Mouse (Mus musculus) liver, adult 2 months (tissue): ENCODE data around the gene Cxcr5. TPM values are rescaled to one million over a fixed set of nuclear protein-coding genes. Genes with fewer than 3 reads are reported as not detected.

Experiments
- DNase-seq: peaks from one replicate; pipeline ENCODE4 v3.0.0-alpha.2; 2011; ENCODE audit warnings: low read depth, low spot score; ENCODE audit errors: extremely low read depth
- H3K27ac ChIP-seq: fragments of 200-500 bp; replicated peaks from 2 replicates; pipeline ENCODE4 v1.5.1; 2012; ENCODE audit warnings: low read depth, mild to moderate bottlenecking, control low read depth, inconsistent platforms, low read length; ENCODE audit not compliant: insufficient read depth
- H3K27me3 ChIP-seq: fragments of 200-500 bp; 2 replicates; pipeline ENCODE4 v1.6.1; 2012; ENCODE audit warnings: mild to moderate bottlenecking, moderate library complexity, low read length, inconsistent platforms; ENCODE audit not compliant: control insufficient read depth, insufficient read depth
- H3K36me3 ChIP-seq: fragments of 200-500 bp; 2 replicates; pipeline ENCODE4 v1.6.1; 2012; ENCODE audit warnings: low read length, inconsistent platforms; ENCODE audit not compliant: control insufficient read depth, insufficient read depth
- H3K4me1 ChIP-seq: fragments of 200-500 bp; 2 replicates; pipeline ENCODE4 v1.6.1; 2011; ENCODE audit warnings: low read length; ENCODE audit not compliant: control insufficient read depth, insufficient read depth
- H3K4me3 ChIP-seq: fragments of 200-500 bp; 2 replicates; pipeline ENCODE4 v1.5.1; 2011; ENCODE audit warnings: low read depth, mild to moderate bottlenecking, control low read depth, low read length, moderate library complexity; ENCODE audit not compliant: insufficient read depth
- H3K79me2 ChIP-seq: fragments of 200-500 bp; 2 replicates; pipeline ENCODE4 v1.6.1; 2012; ENCODE audit warnings: inconsistent platforms, mild to moderate bottlenecking, low read length, moderate library complexity; ENCODE audit not compliant: control insufficient read depth, insufficient read depth
- H3K9ac ChIP-seq: fragments of 200-500 bp; 2 replicates; pipeline ENCODE4 v1.6.1; 2012; ENCODE audit warnings: low read depth, mild to moderate bottlenecking, control low read depth, inconsistent platforms, low read length
- CTCF ChIP-seq: fragments of 200-500 bp; IDR thresholded peaks from 2 replicates; pipeline ENCODE4 v1.5.1; 2011; ENCODE audit warnings: low read depth, low read length, control low read depth
- POLR2A ChIP-seq: fragments of 200-500 bp; IDR thresholded peaks from 2 replicates; pipeline ENCODE4 v1.6.1; 2011; ENCODE audit warnings: low read length, control low read depth; ENCODE audit not compliant: insufficient read depth; ENCODE audit errors: extremely low read depth
- WGBS: fragments of 180-500 bp; shearing (Covaris S2); methylation state at CpG from one replicate; pipeline ENCODE4 v1.1.7; 2018; 5-methylcytosine and 5-hydroxymethylcytosine counted together
- polyA plus RNA-seq: library from polyadenylated mRNA; depleted of rRNA; stranded (reverse); fragments of >200 nt; gene quantifications from 2 replicates; pipeline ENCODE4 v1.2.3, GENCODE M21; 2012
- total RNA-seq: library from RNA; depleted of rRNA; stranded (reverse); fragments of >200 nt; gene quantifications from 2 replicates; pipeline ENCODE4 v1.2.3, GENCODE M21; 2014

Cxcr5 gene
- total and polyA plus RNA-seq, 2 experiments = 0.18 to 1.4 TPM

DNA sequence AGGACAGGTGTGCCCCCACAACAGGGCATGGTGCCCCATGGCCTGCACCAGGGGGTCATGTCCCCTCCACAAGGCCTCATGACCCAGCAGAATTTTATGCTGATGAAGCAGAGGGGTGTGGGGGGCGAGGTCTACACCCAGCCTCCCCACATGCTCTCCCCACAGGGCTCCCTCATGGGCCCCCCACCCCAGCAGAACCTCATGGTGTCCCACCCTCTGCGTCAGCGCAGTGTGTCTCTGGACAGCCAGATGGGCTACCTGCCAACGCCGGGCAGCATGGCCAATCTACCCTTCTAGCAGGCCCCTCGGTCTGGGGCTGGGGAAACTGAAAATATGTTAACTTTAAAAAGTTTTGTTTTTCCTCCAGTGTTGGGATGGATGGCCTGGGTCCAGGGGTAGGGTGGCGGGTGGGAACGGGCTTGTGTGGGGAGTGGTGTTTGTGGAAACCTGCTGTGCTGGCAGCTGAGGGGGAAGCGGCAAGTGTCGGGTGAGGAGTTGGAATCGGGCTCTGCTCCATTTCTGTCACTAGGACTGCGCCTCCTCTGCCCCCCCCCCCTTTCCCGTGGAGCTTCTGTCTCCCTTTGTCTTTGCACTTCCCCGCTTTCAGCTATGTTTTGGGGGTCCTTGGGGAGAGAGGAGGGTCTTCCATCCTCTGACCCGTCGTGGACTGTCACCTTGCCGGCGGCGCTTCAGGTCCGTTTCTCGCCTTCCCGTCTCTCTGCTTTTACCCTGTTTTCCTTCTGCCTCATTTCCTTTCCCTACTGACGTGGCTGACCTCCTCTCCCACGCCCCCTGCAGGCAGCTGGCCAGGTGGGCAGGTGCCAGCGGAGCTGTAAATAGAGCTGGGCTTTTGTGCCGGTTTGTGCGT lies 52.0 kb downstream of the Cxcr5 start:
- H3K4me1 ChIP-seq = peaks cover 22% of the 10 kb centered on the region
- WGBS = 5% methylated on average over 27 of the region's 27 CpGs
- H3K27ac ChIP-seq = peak overlapping the region; percentile 56
- H3K9ac ChIP-seq = peak overlapping the region; percentile 70
- no peaks in the 10 kb centered on the region for H3K79me2 ChIP-seq
- peak; percentile 68 for DNase-seq
- no peaks in the 10 kb centered on the region; the same call in 1 of the 2 replicates for H3K36me3 ChIP-seq
- H3K4me3 ChIP-seq = peak overlapping the region; percentile 55
- TF ChIP-seq CTCF (peak; percentile 63), POLR2A (no peak)
- no peaks in the 10 kb centered on the region for H3K27me3 ChIP-seq

DNA sequence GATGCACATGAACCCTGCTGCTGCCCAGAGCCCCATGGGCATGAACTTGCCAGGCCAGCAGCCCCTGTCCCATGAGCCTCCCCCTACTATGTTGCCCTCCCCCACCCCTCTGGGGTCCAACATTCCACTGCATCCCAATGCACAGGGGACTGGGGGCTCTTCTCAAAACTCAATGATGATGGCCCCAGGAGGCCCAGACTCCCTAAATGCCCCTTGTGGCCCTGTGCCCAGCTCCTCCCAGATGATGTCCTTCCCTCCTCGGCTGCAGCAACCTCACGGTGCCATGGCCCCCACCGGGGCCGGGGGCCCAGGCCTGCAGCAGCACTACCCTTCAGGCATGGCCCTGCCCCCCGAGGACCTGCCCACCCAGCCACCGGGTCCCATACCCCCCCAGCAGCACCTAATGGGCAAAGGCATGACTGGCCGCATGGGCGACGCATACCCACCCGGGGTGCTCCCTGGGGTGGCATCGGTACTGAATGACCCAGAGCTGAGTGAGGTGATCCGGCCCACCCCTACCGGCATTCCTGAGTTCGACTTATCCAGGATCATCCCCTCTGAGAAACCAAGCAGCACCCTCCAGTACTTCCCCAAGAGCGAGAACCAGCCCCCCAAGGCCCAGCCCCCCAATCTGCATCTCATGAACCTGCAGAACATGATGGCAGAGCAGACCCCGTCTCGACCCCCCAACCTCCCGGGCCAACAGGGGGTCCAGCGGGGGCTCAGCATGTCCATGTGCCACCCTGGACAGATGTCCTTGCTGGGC lies 52.8 kb downstream of the Cxcr5 start:
- WGBS = 84% methylated on average over 19 of the region's 19 CpGs
- Histone ChIP-seq H3K9ac (peak overlapping the region; percentile 70; the same call in 1 of the 2 replicates), H3K36me3 (no peaks in the 10 kb centered on the region; the same call in 1 of the 2 replicates), H3K4me3 (no peak overlapping the region), H3K4me1 (peaks cover 22% of the 10 kb centered on the region), H3K79me2 (no peaks in the 10 kb centered on the region), H3K27ac (no peak overlapping the region), H3K27me3 (no peaks in the 10 kb centered on the region)
- no peak for TF ChIP-seq CTCF
- no peak for DNase-seq

DNA sequence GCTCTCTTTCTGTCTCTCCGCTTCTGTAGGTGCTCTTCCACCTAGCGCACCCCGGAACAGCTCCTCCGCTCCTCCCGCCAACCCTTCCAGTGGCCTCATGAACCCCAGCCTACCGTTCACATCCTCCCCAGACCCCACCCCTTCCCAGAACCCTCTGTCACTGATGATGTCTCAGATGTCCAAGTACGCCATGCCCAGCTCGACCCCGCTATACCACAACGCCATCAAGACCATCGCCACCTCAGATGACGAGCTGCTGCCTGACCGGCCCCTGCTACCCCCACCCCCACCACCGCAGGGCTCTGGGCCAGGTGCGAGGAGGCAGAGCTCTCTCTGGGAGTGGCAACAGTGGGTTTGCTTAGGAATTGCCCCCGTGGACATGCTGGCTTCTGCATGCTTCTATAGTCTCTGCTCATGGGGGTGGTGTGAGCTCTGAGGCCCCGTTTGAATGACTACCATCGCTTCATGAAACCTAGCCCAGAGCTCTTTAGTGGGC lies 53.5 kb downstream of the Cxcr5 start:
- Histone ChIP-seq H3K36me3 (peaks cover 4% of the 10 kb centered on the region; the same call in 1 of the 2 replicates), H3K4me3 (no peak overlapping the region), H3K4me1 (peaks cover 22% of the 10 kb centered on the region), H3K79me2 (no peaks in the 10 kb centered on the region), H3K27me3 (no peaks in the 10 kb centered on the region), H3K27ac (no peak overlapping the region), H3K9ac (no peak overlapping the region)
- TF ChIP-seq CTCF = no peak
- no peak for TF ChIP-seq POLR2A
- 81% methylated on average over 18 of the region's 18 CpGs for WGBS
- DNase-seq = no peak

DNA sequence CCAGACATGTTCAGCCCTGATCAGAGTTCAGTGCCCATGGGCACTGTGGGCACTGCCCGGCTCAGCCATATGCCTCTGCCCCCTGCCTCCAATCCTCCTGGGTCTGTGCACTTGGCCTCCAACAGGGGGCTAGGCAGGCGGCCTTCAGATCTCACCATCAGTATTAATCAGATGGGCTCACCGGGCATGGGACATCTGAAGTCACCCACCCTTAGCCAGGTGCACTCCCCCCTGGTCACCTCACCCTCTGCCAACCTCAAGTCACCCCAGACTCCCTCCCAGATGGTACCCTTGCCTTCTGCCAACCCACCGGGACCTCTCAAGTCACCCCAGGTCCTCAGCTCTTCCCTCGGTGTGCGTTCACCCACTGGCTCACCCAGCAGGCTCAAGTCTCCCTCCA lies 54.3 kb downstream of the Cxcr5 start:
- WGBS = 91% methylated on average over 6 of the region's 6 CpGs
- TF ChIP-seq POLR2A (no peak), CTCF (no peak)

DNA sequence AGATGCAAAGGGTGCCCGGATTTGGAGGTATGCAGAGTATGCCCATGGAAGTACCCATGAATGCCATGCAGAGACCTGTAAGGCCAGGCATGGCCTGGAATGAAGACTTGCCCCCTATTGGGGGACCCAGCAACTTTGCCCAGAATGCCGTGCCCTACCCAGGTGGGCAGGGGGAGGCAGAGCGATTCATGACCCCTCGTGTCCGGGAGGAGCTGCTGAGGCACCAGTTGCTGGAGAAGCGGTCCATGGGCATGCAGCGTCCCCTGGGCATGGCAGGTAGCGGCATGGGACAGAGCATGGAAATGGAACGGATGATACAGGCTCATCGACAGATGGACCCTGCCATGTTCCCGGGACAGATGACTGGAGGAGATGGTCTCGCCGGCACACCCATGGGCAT lies 55.1 kb downstream of the Cxcr5 start:
- H3K27me3 ChIP-seq = no peaks in the 10 kb centered on the region
- H3K9ac ChIP-seq = no peak overlapping the region
- no peak overlapping the region for H3K27ac ChIP-seq
- peaks cover 13% of the 10 kb centered on the region for H3K36me3 ChIP-seq
- peaks cover 14% of the 10 kb centered on the region for H3K4me1 ChIP-seq
- H3K4me3 ChIP-seq = no peak overlapping the region
- no peak for DNase-seq
- H3K79me2 ChIP-seq = no peaks in the 10 kb centered on the region; the same call in 1 of the 2 replicates
- 96% methylated on average over 13 of the region's 13 CpGs for WGBS
- TF ChIP-seq POLR2A (no peak), CTCF (no peak)

More for the DNA sequence above, 54.3 kb downstream of the Cxcr5 start:
- H3K4me3 ChIP-seq = no peak overlapping the region
- no peaks in the 10 kb centered on the region for H3K27me3 ChIP-seq
- peaks cover 11% of the 10 kb centered on the region for H3K36me3 ChIP-seq
- H3K9ac ChIP-seq = no peak overlapping the region
- no peaks in the 10 kb centered on the region; the same call in 1 of the 2 replicates for H3K79me2 ChIP-seq
- peaks cover 19% of the 10 kb centered on the region for H3K4me1 ChIP-seq
- no peak overlapping the region for H3K27ac ChIP-seq
- DNase-seq = no peak
